Mouse (Mus musculus) olfactory bulb, adult 2 months (tissue): Measurements from ENCODE around the gene Banf2.

ENCODE experiments used
- CTCF ChIP-seq: fragments of 200-500 bp; IDR thresholded peaks from 2 replicates; pipeline ENCODE4 v1.5.1; 2012; ENCODE audit warnings: low read depth, mild to moderate bottlenecking, low read length, moderate library complexity; ENCODE audit not compliant: insufficient read depth
- POLR2A ChIP-seq: fragments of 200-500 bp; IDR thresholded peaks from 2 replicates; pipeline ENCODE4 v1.6.1; 2012; ENCODE audit warnings: mild to moderate bottlenecking, low read depth, low read length, moderate library complexity; ENCODE audit not compliant: insufficient read depth

DNA sequence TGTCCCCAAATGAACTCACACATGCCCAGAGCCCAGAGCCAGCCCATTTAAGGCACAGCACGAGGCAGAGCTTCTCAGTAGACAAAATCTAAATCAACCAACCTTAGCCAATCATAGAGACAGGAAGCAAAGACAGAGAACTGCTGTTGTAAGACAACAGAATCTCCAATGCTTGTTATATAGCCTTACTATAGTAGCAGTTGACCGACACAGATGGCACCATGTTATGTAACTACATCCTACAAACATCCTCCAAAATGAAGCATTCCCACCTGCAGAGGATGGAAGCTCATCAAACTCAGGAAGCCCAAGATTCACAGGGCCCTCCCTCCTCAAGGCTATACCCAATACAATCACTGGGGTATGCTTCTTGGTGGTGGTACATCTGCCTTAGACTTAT, 45.4 kb upstream of the Banf2 start:
- TF ChIP-seq CTCF (no peak), POLR2A (no peak)
